Mouse (Mus musculus) heart, adult 11 months (tissue): Measurements from ENCODE around the gene Ndufaf3.

Source experiments
- DNase-seq: peaks from one replicate; pipeline ENCODE4 v3.0.0; 2022

Ndufaf3 gene

GRCm38 (mm10) chr9:108572321-108572720, 5.1 kb upstream of the Ndufaf3 start:
- DNase-seq = peak; percentile 83

- peak; percentile 90 for DNase-seq
Observed at GRCm38 (mm10) chr9:108571401-108571973, 4.3 kb upstream of the Ndufaf3 start.

GRCm38 (mm10) chr9:108570207-108570896, 3.1 kb upstream of the Ndufaf3 start:
- DNase-seq = peak; percentile 97

DNA sequence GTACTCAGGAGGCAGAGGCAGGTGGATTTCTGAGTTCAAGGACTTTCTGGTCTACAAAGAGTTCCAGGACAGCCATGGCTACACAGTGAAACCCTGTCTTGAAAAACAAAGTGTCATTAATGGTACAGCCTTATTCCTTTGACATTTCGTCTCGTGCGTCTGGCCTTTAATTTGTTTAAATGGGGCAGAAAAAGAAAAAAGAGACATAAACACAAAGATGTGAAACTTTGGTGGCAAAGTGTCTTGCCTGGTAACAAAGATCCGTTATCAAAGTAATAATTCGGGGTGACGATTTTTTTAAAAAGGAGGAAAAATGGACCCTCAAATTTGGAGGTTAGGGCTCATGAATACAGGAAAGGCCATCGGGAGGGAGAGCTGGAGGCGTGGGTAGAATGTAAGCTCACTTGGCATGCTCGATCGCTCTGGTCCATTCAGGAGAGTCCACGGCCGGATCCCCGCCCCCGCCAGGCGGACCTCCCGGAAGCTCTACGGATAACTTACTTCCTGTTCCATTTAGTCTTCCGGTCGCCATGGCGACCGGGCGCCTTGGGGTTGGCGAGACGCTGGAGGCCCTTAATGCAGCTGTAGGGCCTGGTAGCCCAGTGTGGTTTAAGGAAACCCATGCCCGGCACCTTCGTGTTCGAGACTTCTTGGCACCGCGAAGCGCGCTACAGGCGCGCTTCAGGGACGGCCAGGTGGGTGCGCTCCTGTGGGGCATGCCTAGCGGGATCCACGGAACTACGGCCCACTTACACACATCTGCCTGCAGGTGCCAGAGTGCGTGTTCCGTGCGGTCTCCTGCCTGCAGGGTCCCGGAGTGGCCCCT, 2.4 kb upstream of the Ndufaf3 start, which contains the start of gene Dalrd3:
Gene Dalrd3 (plus strand): TSS at position 506 of the 826 bp plus-strand sequence.
- DNase-seq = peak; percentile 99

DNA sequence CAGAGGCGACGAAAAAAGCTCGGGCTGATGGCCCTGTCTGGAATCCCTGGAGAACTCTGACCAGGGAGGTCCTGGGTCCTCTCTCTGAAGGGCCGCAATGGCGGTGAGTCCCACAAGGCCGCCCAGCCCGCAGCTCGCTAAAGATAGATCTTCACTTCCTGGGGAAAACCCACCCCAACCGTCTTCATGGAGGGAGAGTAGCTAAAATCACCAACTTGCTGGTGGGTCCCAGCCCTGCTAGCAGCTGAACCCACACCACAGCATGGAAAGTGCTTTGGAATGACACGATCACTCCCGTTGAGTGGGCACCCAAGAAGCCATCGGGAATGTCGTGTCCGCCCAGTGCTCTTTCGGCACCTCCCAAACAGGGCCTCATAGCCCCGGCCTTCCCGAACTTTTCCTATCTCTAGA, 1.3 kb upstream of the Ndufaf3 start:
- DNase-seq = peak; percentile 94

- peak; percentile 98 for DNase-seq
Observed at GRCm38 (mm10) chr9:108567931-108568419, 741 bp upstream of the Ndufaf3 start.

- peak; percentile 94 for DNase-seq
Observed at GRCm38 (mm10) chr9:108565881-108566814, 1.1 kb downstream of the Ndufaf3 start.

- DNase-seq = peak; percentile 90
Observed at GRCm38 (mm10) chr9:108564131-108564530, 3.1 kb downstream of the Ndufaf3 start.

DNA sequence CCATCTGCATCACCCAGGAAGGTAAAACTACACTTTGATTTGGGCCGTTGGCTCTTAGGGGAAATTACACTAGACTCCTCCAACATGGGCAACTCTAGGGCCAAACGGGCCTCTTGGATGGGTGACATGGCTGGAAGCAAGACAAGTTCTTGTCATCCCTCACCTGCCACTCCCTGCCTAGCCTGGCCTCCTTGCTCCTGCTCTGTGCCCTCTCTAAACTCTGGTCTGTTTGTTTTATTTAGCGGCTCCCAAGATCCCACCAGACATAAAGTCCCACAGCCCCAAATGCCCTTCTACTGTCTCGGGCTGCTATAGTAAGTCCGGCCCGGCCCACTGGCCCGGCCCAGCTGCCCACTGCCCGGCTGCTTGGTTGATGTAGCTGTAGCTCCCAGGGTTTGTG, 3.6 kb downstream of the Ndufaf3 start:
- DNase-seq = peak; percentile 90

- peak; percentile 100 for DNase-seq
Observed at GRCm38 (mm10) chr9:108560227-108560841, 6.9 kb downstream of the Ndufaf3 start, which contains the start of gene Impdh2. Gene Impdh2 (plus strand): TSS chr9:108560286.

DNA sequence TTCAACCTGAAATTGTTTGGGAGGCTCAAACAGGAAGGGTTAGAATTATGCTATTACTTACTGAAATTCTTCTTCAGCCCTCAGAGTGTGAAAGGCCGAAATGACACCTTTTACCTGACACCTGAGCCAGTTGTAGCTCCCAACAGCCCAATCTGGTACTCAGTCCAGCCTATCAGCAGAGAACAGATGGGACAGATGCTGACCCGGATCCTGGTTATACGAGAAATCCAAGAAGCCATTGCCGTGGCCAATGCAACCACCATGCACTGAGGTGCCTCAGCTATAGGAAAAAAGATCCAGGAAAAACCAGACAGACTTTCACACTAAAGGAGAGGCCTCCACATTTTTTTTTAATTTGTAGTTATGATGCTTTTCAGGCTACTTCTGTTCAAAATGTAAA, 8.1 kb downstream of the Ndufaf3 start:
- peak; percentile 92 for DNase-seq

GRCm38 (mm10) chr9:108546875-108547274, 20.4 kb downstream of the Ndufaf3 start:
- DNase-seq = no peak

GRCm38 (mm10) chr9:108545986-108546385, 21.2 kb downstream of the Ndufaf3 start:
- DNase-seq = peak; percentile 59

- DNase-seq = peak; percentile 0
Observed at GRCm38 (mm10) chr9:108540846-108541245, 26.4 kb downstream of the Ndufaf3 start.

- peak; percentile 54 for DNase-seq
Observed at GRCm38 (mm10) chr9:108531496-108531895, 35.7 kb downstream of the Ndufaf3 start.

GRCm38 (mm10) chr9:108530954-108531353, 36.3 kb downstream of the Ndufaf3 start:
- peak; percentile 7 for DNase-seq

DNA sequence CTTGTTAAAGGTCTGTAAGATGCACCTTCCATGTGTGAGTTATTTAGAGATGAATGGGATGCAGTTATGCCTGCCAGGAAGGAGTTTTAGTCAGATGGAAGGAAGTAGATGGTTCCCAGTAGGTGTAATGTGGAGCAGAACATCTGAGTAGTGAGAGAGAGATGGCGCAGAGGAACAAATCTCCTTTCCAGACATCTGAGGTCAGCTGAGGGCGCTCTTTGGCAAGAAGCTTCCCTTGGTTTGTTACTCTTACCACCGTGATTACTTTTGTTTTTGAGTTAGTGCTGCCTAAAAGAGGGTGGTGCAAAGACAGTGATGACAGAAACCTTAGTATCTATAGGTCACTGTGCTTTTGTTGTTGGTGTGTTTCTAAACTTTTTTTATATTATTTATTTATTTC, 41.8 kb downstream of the Ndufaf3 start:
- peak; percentile 82 for DNase-seq

DNA sequence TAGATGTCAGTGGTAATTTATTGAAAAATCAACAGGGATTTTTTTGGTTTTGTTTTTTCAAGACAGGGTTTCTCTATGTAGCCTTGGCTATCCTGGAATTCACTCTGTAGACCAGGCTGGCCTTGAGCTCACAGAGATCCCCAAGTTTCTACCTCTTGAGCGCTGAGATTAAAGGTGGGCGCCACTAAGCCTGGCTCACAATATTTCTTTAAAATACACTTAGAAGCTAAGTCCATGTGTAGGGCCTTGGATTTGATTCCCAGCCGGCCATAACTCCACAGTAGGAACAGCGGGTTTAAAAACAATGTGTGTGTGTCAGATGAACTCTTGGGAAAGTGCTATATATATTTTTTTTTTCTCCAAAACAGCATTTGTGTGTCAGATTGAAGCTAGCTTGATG, 43.9 kb downstream of the Ndufaf3 start:
- peak; percentile 77 for DNase-seq

DNA sequence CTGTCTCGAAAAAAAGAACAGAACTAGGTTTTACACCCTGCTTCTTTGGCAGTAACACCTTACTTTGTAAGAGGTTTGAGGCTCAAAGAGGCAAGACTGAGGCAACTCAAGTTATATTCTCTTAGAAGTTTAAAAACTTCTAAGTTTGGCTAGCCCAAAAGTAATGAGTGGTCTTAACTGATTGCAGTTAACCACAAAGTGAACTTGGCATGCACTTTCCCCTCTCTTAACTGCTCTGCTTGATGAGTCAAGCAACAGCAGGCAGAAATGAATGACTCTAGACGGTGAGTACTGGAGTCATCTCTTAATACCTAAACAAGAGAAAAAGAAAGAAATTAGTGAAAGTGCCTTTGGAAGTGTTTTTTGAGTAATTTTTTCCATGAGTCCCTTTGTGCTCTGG, 45.6 kb downstream of the Ndufaf3 start:
- DNase-seq = no peak

- no peak for DNase-seq
Observed at GRCm38 (mm10) chr9:108517931-108518332, 49.3 kb downstream of the Ndufaf3 start.

GRCm38 (mm10) chr9:108517253-108517930, 49.8 kb downstream of the Ndufaf3 start:
- DNase-seq = peak; percentile 99
